Mouse (Mus musculus) stomach, embryonic 15.5 days (tissue): ENCODE data around the gene Asb10. TPM values are rescaled to one million over a fixed set of nuclear protein-coding genes. Genes with fewer than 3 reads are reported as not detected.

Experiments used
- ATAC-seq: fragments of 200-750 bp; cut with Nextera tagmentation; 2 replicates; pipeline ENCODE4 v1.8.0; 2017; ENCODE audit warnings: low read depth, moderate number of reproducible peaks, moderate TSS enrichment; ENCODE audit not compliant: insufficient read depth, low FRiP score
- H3K27ac ChIP-seq: fragments of 300-500 bp; sonication (generic); 2 replicates; pipeline ENCODE4 v1.5.1; 2015; ENCODE audit warnings: mild to moderate bottlenecking, inconsistent platforms
- H3K27me3 ChIP-seq: fragments of 300-500 bp; sonication (generic); replicated peaks from 2 replicates; pipeline ENCODE4 v1.6.1; 2015; ENCODE audit warnings: inconsistent platforms
- H3K36me3 ChIP-seq: fragments of 300-500 bp; sonication (generic); 2 replicates; pipeline ENCODE4 v1.6.1; 2015; ENCODE audit warnings: inconsistent platforms
- H3K4me1 ChIP-seq: fragments of 300-500 bp; sonication (generic); 2 replicates; pipeline ENCODE4 v1.6.1; 2015; ENCODE audit warnings: inconsistent platforms
- H3K4me2 ChIP-seq: fragments of 300-500 bp; sonication (generic); 2 replicates; pipeline ENCODE4 v1.6.1; 2015; ENCODE audit warnings: mild to moderate bottlenecking, inconsistent platforms
- H3K4me3 ChIP-seq: fragments of 300-500 bp; sonication (generic); replicated peaks from 2 replicates; pipeline ENCODE4 v1.5.1; 2015; ENCODE audit warnings: inconsistent platforms
- H3K9ac ChIP-seq: fragments of 300-500 bp; sonication (generic); 2 replicates; pipeline ENCODE4 v1.6.1; 2015; ENCODE audit warnings: inconsistent platforms
- H3K9me3 ChIP-seq: fragments of 300-500 bp; sonication (generic); 2 replicates; pipeline ENCODE4 v1.6.1; 2016; ENCODE audit warnings: inconsistent platforms
- WGBS: fragments of 180-500 bp; shearing (Covaris S2); methylation state at CpG from one replicate; pipeline ENCODE4 v1.1.7; 2015; 5-methylcytosine and 5-hydroxymethylcytosine counted together
- polyA plus RNA-seq: library from polyadenylated mRNA; unstranded; fragments of >200 nt; fragmentation: Nextera tagmentation; extraction: Ambion mirVana; gene quantifications from 2 replicates; pipeline ENCODE4 v1.2.1, GENCODE M21; 2015

Asb10 gene
- polyA plus RNA-seq, 1 experiment from 2014 or later: 0.57 TPM

- H3K4me3 ChIP-seq: no peak overlapping the region
- H3K27ac ChIP-seq: no peak overlapping the region
- no peaks in the 10 kb centered on the region for H3K36me3 ChIP-seq
- peaks cover 49% of the 10 kb centered on the region for H3K27me3 ChIP-seq
- WGBS: 16% methylated on average over 24 of the region's 24 CpGs
- peaks cover 15% of the 10 kb centered on the region for H3K4me1 ChIP-seq
- no peak overlapping the region for H3K9ac ChIP-seq
- peak; percentile 43; the same call in 1 of the 2 replicates for ATAC-seq
- no peaks in the 10 kb centered on the region for H3K9me3 ChIP-seq
- H3K4me2 ChIP-seq: no peak overlapping the region
Observed at GRCm38 (mm10) chr5:24530042-24530689, 10.6 kb downstream of the Asb10 start.

GRCm38 (mm10) chr5:24527780-24528179, 13.0 kb downstream of the Asb10 start:
- 15% methylated on average over 6 of the region's 6 CpGs for WGBS
- H3K9ac ChIP-seq: no peak overlapping the region
- no peaks in the 10 kb centered on the region for H3K9me3 ChIP-seq
- H3K4me3 ChIP-seq: no peak overlapping the region
- no peak overlapping the region for H3K27ac ChIP-seq
- no peaks in the 10 kb centered on the region for H3K36me3 ChIP-seq
- H3K4me1 ChIP-seq: peaks cover 15% of the 10 kb centered on the region
- ATAC-seq: no peak
- H3K27me3 ChIP-seq: peaks cover 73% of the 10 kb centered on the region
- H3K4me2 ChIP-seq: no peak overlapping the region

- H3K9me3 ChIP-seq: no peaks in the 10 kb centered on the region
- H3K9ac ChIP-seq: no peak within 1 kb of the TSS; the same call in 1 of the 2 replicates
- no peak within 1 kb of the TSS for H3K27ac ChIP-seq
- peaks cover 78% of the 10 kb centered on the region for H3K27me3 ChIP-seq
- H3K36me3 ChIP-seq: no peaks in the 10 kb centered on the region
- H3K4me3 ChIP-seq: peak within 1 kb of the TSS; percentile 40
- H3K4me1 ChIP-seq: peaks cover 15% of the 10 kb centered on the region
- ATAC-seq: peak; percentile 61; the same call in 1 of the 2 replicates
- peak within 1 kb of the TSS; percentile 90 for H3K4me2 ChIP-seq
- under 1% methylated on average over 35 of the region's 49 CpGs for WGBS
Observed at GRCm38 (mm10) chr5:24526889-24527230, 13.9 kb downstream of the Asb10 start, which contains the start of gene Gbx1. TSS of gene Gbx1 (minus strand) at chr5:24527202.

GRCm38 (mm10) chr5:24526190-24526888, 14.4 kb downstream of the Asb10 start:
- under 1% methylated on average over 79 of the region's 109 CpGs for WGBS
- Histone ChIP-seq H3K4me1 (peaks cover 15% of the 10 kb centered on the region), H3K36me3 (no peaks in the 10 kb centered on the region), H3K27ac (no peak overlapping the region), H3K27me3 (peaks cover 83% of the 10 kb centered on the region), H3K9ac (no peak overlapping the region; the same call in 1 of the 2 replicates), H3K4me2 (peak overlapping the region; percentile 90), H3K4me3 (peak overlapping the region; percentile 40), H3K9me3 (no peaks in the 10 kb centered on the region)
- ATAC-seq: peak; percentile 11; the same call in 1 of the 2 replicates

GRCm38 (mm10) chr5:24525360-24526189, 15.2 kb downstream of the Asb10 start:
- peaks cover 85% of the 10 kb centered on the region for H3K27me3 ChIP-seq

GRCm38 (mm10) chr5:24524522-24524921, 16.3 kb downstream of the Asb10 start:
- Histone ChIP-seq H3K27ac (no peak overlapping the region), H3K9me3 (no peaks in the 10 kb centered on the region), H3K4me2 (no peak overlapping the region), H3K4me1 (peaks cover 15% of the 10 kb centered on the region), H3K36me3 (no peaks in the 10 kb centered on the region), H3K9ac (no peak overlapping the region), H3K27me3 (peaks cover 81% of the 10 kb centered on the region), H3K4me3 (no peak overlapping the region)
- ATAC-seq: no peak
- 22% methylated on average over 4 of the region's 4 CpGs for WGBS

More at GRCm38 (mm10) chr5:24525360-24526189, 15.2 kb downstream of the Asb10 start:
- Histone ChIP-seq H3K36me3 (no peaks in the 10 kb centered on the region), H3K9me3 (no peaks in the 10 kb centered on the region), H3K4me3 (peak overlapping the region; percentile 40), H3K27ac (no peak overlapping the region), H3K9ac (no peak overlapping the region), H3K4me1 (peaks cover 15% of the 10 kb centered on the region), H3K4me2 (peak overlapping the region; percentile 90)
- WGBS: 4% methylated on average over 34 of the region's 34 CpGs
- ATAC-seq: no peak

GRCm38 (mm10) chr5:24523806-24524205, 17.0 kb downstream of the Asb10 start:
- Histone ChIP-seq H3K9me3 (no peaks in the 10 kb centered on the region), H3K27ac (no peak overlapping the region), H3K36me3 (no peaks in the 10 kb centered on the region), H3K27me3 (peaks cover 78% of the 10 kb centered on the region), H3K9ac (no peak overlapping the region), H3K4me2 (no peak overlapping the region), H3K4me3 (no peak overlapping the region), H3K4me1 (peaks cover 15% of the 10 kb centered on the region)
- WGBS: 48% methylated on average over 8 of the region's 8 CpGs
- ATAC-seq: no peak

- WGBS: 52% methylated on average over 8 of the region's 8 CpGs
- no peak overlapping the region for H3K9ac ChIP-seq
- peaks cover 6% of the 10 kb centered on the region for H3K4me1 ChIP-seq
- H3K27ac ChIP-seq: no peak overlapping the region
- no peaks in the 10 kb centered on the region for H3K36me3 ChIP-seq
- no peaks in the 10 kb centered on the region for H3K9me3 ChIP-seq
- H3K27me3 ChIP-seq: peaks cover 58% of the 10 kb centered on the region
- no peak overlapping the region for H3K4me2 ChIP-seq
- no peak for ATAC-seq
- no peak overlapping the region for H3K4me3 ChIP-seq
Observed at GRCm38 (mm10) chr5:24521366-24521765, 19.4 kb downstream of the Asb10 start.

- H3K4me1 ChIP-seq: 0 out of 2 replicates have a peak, but pooled peaks cover 4% of the 10 kb centered on the region
- H3K4me2 ChIP-seq: no peak overlapping the region
- ATAC-seq: peak; percentile 63; the same call in 1 of the 2 replicates
- WGBS: 38% methylated on average over 8 of the region's 8 CpGs
- no peaks in the 10 kb centered on the region for H3K36me3 ChIP-seq
- H3K27me3 ChIP-seq: peaks cover under 1% of the 10 kb centered on the region; the same call in 1 of the 2 replicates
- no peak overlapping the region for H3K27ac ChIP-seq
- H3K9ac ChIP-seq: no peak overlapping the region
- no peak overlapping the region for H3K4me3 ChIP-seq
- no peaks in the 10 kb centered on the region for H3K9me3 ChIP-seq
Observed at GRCm38 (mm10) chr5:24512271-24512670, 28.5 kb downstream of the Asb10 start.

- WGBS: 37% methylated on average over 11 of the region's 11 CpGs
- no peaks in the 10 kb centered on the region for H3K36me3 ChIP-seq
Observed at GRCm38 (mm10) chr5:24510635-24511034, 30.1 kb downstream of the Asb10 start.

GRCm38 (mm10) chr5:24508406-24508805, 32.4 kb downstream of the Asb10 start:
- Histone ChIP-seq H3K27me3 (peaks cover 17% of the 10 kb centered on the region; the same call in 1 of the 2 replicates), H3K4me1 (peaks cover 10% of the 10 kb centered on the region; the same call in 1 of the 2 replicates), H3K9me3 (no peaks in the 10 kb centered on the region), H3K36me3 (no peaks in the 10 kb centered on the region), H3K4me3 (no peak overlapping the region), H3K27ac (no peak overlapping the region), H3K4me2 (no peak overlapping the region), H3K9ac (no peak overlapping the region)
- no peak for ATAC-seq
- 90% methylated on average over 7 of the region's 7 CpGs for WGBS

More at GRCm38 (mm10) chr5:24510635-24511034, 30.1 kb downstream of the Asb10 start:
- Histone ChIP-seq H3K27me3 (no peaks in the 10 kb centered on the region), H3K4me1 (0 out of 2 replicates have a peak, but pooled peaks cover 4% of the 10 kb centered on the region), H3K9me3 (no peaks in the 10 kb centered on the region), H3K4me3 (no peak overlapping the region), H3K4me2 (no peak overlapping the region), H3K9ac (no peak overlapping the region), H3K27ac (no peak overlapping the region)
- ATAC-seq: no peak
